Mouse (Mus musculus) myocyte (in vitro differentiated cells): ENCODE measurements around the gene Mthfd2.

Experiments
- E2F4 ChIP-seq: IDR thresholded peaks from one replicate; pipeline ENCODE4 v1.6.1; 2011; ENCODE audit warnings: mild to moderate bottlenecking, control low read depth, moderate library complexity; ENCODE audit not compliant: insufficient read depth
- MYOG ChIP-seq, 3 experiments: IDR thresholded peaks; one replicate each; pipeline ENCODE4 v1.6.1; 2011; ENCODE audit warnings: control low read depth in 2 of 3, low read depth in 2 of 3, mild to moderate bottlenecking in 2 of 3; ENCODE audit not compliant: insufficient read length in 2 of 3, control insufficient read depth in 1 of 3, insufficient read depth in 1 of 3
- POLR2A ChIP-seq: IDR thresholded peaks from one replicate; pipeline ENCODE4 v1.6.1; 2011; ENCODE audit warnings: low read depth, mild to moderate bottlenecking, control low read depth, moderate library complexity; ENCODE audit not compliant: insufficient read length
- TCF12 ChIP-seq: IDR thresholded peaks from one replicate; pipeline ENCODE4 v1.6.1; 2011; ENCODE audit warnings: mild to moderate bottlenecking, control low read depth; ENCODE audit not compliant: poor library complexity, insufficient read depth, severe bottlenecking
- TCF3 ChIP-seq: IDR thresholded peaks from one replicate; pipeline ENCODE4 v1.6.1; 2011; ENCODE audit warnings: low read depth, control low read depth; ENCODE audit not compliant: insufficient read length
- USF1 ChIP-seq: IDR thresholded peaks from one replicate; pipeline ENCODE4 v1.6.1; 2011; ENCODE audit warnings: low read depth, mild to moderate bottlenecking, control low read depth, moderate library complexity

- TF ChIP-seq POLR2A (no peak), E2F4 (no peak), TCF12 (no peak), USF1 (no peak), TCF3 (no peak), MYOG (IDR thresholded peaks at IDR 0.05; ENCODE audit: control insufficient read depth in 1 of 3, insufficient read depth in 1 of 3, insufficient read length in 2 of 3, low read depth in 2 of 3) (no peak)
Measured at GRCm38 (mm10) chr6:83373704-83374300, 48.1 kb upstream of the Mthfd2 start.
